Mouse (Mus musculus): ENCODE measurements at regions not wholly inside any gene's neighbourhood (a gene's known extent, or its start where the extent isn't known, plus 50 kb on each side); places are given as distances from the start of the nearest gene placed in this dataset.

DNA sequence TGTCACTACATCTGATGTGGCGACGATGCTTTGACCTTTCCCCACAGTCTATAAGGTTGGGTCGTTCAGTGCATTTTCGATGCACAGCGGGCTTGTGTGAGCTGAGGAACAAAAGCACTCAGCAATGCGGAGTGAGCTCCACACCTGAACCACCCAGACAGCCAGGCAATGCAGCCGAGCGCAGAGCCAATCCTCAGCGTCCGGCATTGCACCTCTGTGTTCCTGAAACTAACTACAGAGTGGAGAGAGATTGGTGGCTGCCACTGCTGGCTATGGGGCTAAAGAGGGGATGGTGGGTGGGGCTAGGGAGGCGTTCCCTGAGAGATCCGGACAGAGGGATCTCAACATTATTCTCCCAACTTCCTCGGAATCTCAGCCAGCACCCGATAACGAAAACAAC is 139.1 kb downstream of the Kif26a start:
- no peak for TF ChIP-seq POLR2A (IDR thresholded peaks at IDR 0.05; ENCODE audit: insufficient read length, low read depth)
- TF ChIP-seq POLR2AphosphoS2 (IDR thresholded peaks at IDR 0.05; ENCODE audit: insufficient read length, low read depth), result no peak

All from myocyte (in vitro differentiated cells).